Mouse (Mus musculus): ENCODE measurements around the gene Rps27.

Rps27 gene

DNA sequence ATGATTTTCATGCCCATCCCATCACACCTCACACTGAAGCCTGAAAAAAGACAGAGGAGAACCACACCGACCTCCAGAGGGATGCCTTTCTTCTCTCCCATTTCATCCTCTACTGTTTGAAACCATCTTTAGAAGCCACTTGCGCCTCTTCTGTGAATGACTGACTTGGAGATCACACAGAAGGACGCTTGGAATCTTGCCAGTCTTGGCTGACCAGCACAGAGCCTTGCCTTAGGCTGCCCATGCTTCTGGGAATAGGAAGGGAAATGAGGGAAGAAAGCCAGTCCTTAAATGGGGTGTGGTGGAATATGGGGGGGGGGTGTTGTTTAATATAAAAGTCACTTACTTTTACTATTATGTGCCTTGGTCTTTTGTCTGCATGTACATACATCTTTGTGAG, 29.9 kb downstream of the Rps27 start:
- DNase-seq (ENCODE audit: low spot score), result no peak

DNA sequence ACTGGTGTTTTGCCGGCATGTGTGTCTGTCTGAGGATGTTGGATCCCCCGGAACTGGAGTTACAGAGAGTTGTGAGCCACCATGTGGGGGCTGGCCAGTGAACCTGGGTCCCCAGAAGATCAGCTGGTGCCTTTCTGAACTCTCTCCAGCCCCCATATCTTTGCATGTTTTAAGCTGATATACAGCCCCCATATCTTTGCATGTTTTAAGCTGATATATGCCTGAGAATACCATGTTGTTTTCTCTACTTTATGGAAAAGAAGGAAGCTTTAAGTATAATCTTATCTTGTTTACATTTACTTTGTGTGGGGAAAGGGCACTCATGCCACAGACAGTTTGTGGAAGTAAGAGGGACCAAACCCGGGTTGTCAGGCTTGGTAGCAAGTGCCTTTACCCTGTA, 33.9 kb downstream of the Rps27 start:
- no peak for DNase-seq (ENCODE audit: low spot score)

All from testis, postnatal 14 days (tissue).